Mouse (Mus musculus): ENCODE results near the gene Crygc. TPM values are rescaled to one million over a fixed set of nuclear protein-coding genes. Genes with fewer than 3 reads are reported as not detected.

Gene Crygc
- polyA plus RNA-seq, 1 experiment from 2014 or later = not detected

- 88% methylated on average over 8 of the region's 8 CpGs for WGBS
- no peak overlapping the region for H3K4me3 ChIP-seq (ENCODE audit: low read depth, low read length)
Measured at GRCm38 (mm10) chr1:65109196-65109595, 35.7 kb upstream of the Crygc start.

GRCm38 (mm10) chr1:65107654-65108279, 34.3 kb upstream of the Crygc start:
- 89% methylated on average over 10 of the region's 10 CpGs for WGBS
- H3K4me1 ChIP-seq (ENCODE audit: control insufficient read depth, insufficient read depth, low read length) = no peaks in the 10 kb centered on the region
- H3K9me3 ChIP-seq (replicated peaks; ENCODE audit: control insufficient read depth, low read length) = no peaks in the 10 kb centered on the region
- no peak overlapping the region for H3K27ac ChIP-seq (ENCODE audit: low read depth, low read length)
- no peak overlapping the region for H3K4me3 ChIP-seq (ENCODE audit: low read depth, low read length)
- H3K4me2 ChIP-seq (ENCODE audit: low read length) = no peak overlapping the region
- H3K27me3 ChIP-seq (replicated peaks; ENCODE audit: control insufficient read depth, insufficient read depth, low read length) = no peaks in the 10 kb centered on the region
- no peak overlapping the region for H3K9ac ChIP-seq (ENCODE audit: low read length)
- no peak for DNase-seq (ENCODE audit: low spot score)
- no peak for ATAC-seq
- H3K36me3 ChIP-seq (ENCODE audit: control insufficient read depth, insufficient read depth, low read length) = no peaks in the 10 kb centered on the region

More at GRCm38 (mm10) chr1:65109196-65109595, 35.7 kb upstream of the Crygc start:
- Histone ChIP-seq H3K9ac (ENCODE audit: low read length) (no peak overlapping the region), H3K4me1 (ENCODE audit: control insufficient read depth, insufficient read depth, low read length) (no peaks in the 10 kb centered on the region), H3K27me3 (replicated peaks; ENCODE audit: control insufficient read depth, insufficient read depth, low read length) (no peaks in the 10 kb centered on the region), H3K36me3 (ENCODE audit: control insufficient read depth, insufficient read depth, low read length) (no peaks in the 10 kb centered on the region), H3K27ac (ENCODE audit: low read depth, low read length) (no peak overlapping the region), H3K9me3 (replicated peaks; ENCODE audit: control insufficient read depth, low read length) (no peaks in the 10 kb centered on the region), H3K4me2 (ENCODE audit: low read length) (no peak overlapping the region)
- DNase-seq (ENCODE audit: low spot score) = no peak
- no peak for ATAC-seq

- no peaks in the 10 kb centered on the region for H3K9me3 ChIP-seq (replicated peaks; ENCODE audit: control insufficient read depth, low read length)
- H3K27me3 ChIP-seq (replicated peaks; ENCODE audit: control insufficient read depth, insufficient read depth, low read length) = no peaks in the 10 kb centered on the region
- DNase-seq (ENCODE audit: low spot score) (no peak), ATAC-seq (no peak)
- no peak within 1 kb of the TSS for H3K4me2 ChIP-seq (ENCODE audit: low read length)
- no peak within 1 kb of the TSS for H3K4me3 ChIP-seq (ENCODE audit: low read depth, low read length)
- H3K36me3 ChIP-seq (ENCODE audit: control insufficient read depth, insufficient read depth, low read length) = no peaks in the 10 kb centered on the region
- H3K4me1 ChIP-seq (ENCODE audit: control insufficient read depth, insufficient read depth, low read length) = no peaks in the 10 kb centered on the region
- whole genome bisulfite sequencing = 89% methylated on average over 11 of the region's 11 CpGs
- H3K9ac ChIP-seq (ENCODE audit: low read length) = no peak within 1 kb of the TSS
- no peak within 1 kb of the TSS for H3K27ac ChIP-seq (ENCODE audit: low read depth, low read length)
Measured at GRCm38 (mm10) chr1:65103273-65103672, 29.8 kb upstream of the Crygc start, which contains the start of gene Cryga. Gene Cryga (minus strand): TSS chr1:65103373.

GRCm38 (mm10) chr1:65096953-65097352, 23.5 kb upstream of the Crygc start:
- DNase-seq (ENCODE audit: low spot score) (no peak), ATAC-seq (no peak)
- no peak overlapping the region for H3K9ac ChIP-seq (ENCODE audit: low read length)
- H3K4me1 ChIP-seq (ENCODE audit: control insufficient read depth, insufficient read depth, low read length) = no peaks in the 10 kb centered on the region
- H3K4me3 ChIP-seq (ENCODE audit: low read depth, low read length) = no peak overlapping the region
- H3K27me3 ChIP-seq (replicated peaks; ENCODE audit: control insufficient read depth, insufficient read depth, low read length) = no peaks in the 10 kb centered on the region
- H3K4me2 ChIP-seq (ENCODE audit: low read length) = no peak overlapping the region
- no peaks in the 10 kb centered on the region for H3K36me3 ChIP-seq (ENCODE audit: control insufficient read depth, insufficient read depth, low read length)
- WGBS = 92% methylated on average over 3 of the region's 3 CpGs
- H3K27ac ChIP-seq (ENCODE audit: low read depth, low read length) = no peak overlapping the region
- no peaks in the 10 kb centered on the region for H3K9me3 ChIP-seq (replicated peaks; ENCODE audit: control insufficient read depth, low read length)

GRCm38 (mm10) chr1:65091566-65091965, 18.1 kb upstream of the Crygc start:
- Histone ChIP-seq H3K4me3 (ENCODE audit: low read depth, low read length) (no peak overlapping the region), H3K36me3 (ENCODE audit: control insufficient read depth, insufficient read depth, low read length) (no peaks in the 10 kb centered on the region), H3K27me3 (replicated peaks; ENCODE audit: control insufficient read depth, insufficient read depth, low read length) (no peaks in the 10 kb centered on the region), H3K9me3 (replicated peaks; ENCODE audit: control insufficient read depth, low read length) (no peaks in the 10 kb centered on the region), H3K4me2 (ENCODE audit: low read length) (no peak overlapping the region), H3K9ac (ENCODE audit: low read length) (no peak overlapping the region), H3K27ac (ENCODE audit: low read depth, low read length) (no peak overlapping the region), H3K4me1 (ENCODE audit: control insufficient read depth, insufficient read depth, low read length) (no peaks in the 10 kb centered on the region)
- no peak for DNase-seq (ENCODE audit: low spot score)
- ATAC-seq = no peak
- 94% methylated on average over 3 of the region's 3 CpGs for WGBS

- no peak overlapping the region for H3K27ac ChIP-seq (ENCODE audit: low read depth, low read length)
- H3K4me1 ChIP-seq (ENCODE audit: control insufficient read depth, insufficient read depth, low read length) = no peaks in the 10 kb centered on the region
- ATAC-seq = no peak
- 89% methylated on average over 2 of the region's 2 CpGs for WGBS
- no peak for DNase-seq (ENCODE audit: low spot score)
- no peaks in the 10 kb centered on the region for H3K27me3 ChIP-seq (replicated peaks; ENCODE audit: control insufficient read depth, insufficient read depth, low read length)
- H3K4me2 ChIP-seq (ENCODE audit: low read length) = no peak overlapping the region
- no peaks in the 10 kb centered on the region for H3K36me3 ChIP-seq (ENCODE audit: control insufficient read depth, insufficient read depth, low read length)
- H3K4me3 ChIP-seq (ENCODE audit: low read depth, low read length) = no peak overlapping the region
- H3K9me3 ChIP-seq (replicated peaks; ENCODE audit: control insufficient read depth, low read length) = no peaks in the 10 kb centered on the region
- no peak overlapping the region for H3K9ac ChIP-seq (ENCODE audit: low read length)
Measured at GRCm38 (mm10) chr1:65090370-65090769, 16.9 kb upstream of the Crygc start.

GRCm38 (mm10) chr1:65088567-65089356, 15.3 kb upstream of the Crygc start:
- WGBS = 82% methylated on average over 6 of the region's 6 CpGs
- no peak overlapping the region for H3K27ac ChIP-seq (ENCODE audit: low read depth, low read length)
- no peak overlapping the region for H3K9ac ChIP-seq (ENCODE audit: low read length)
- DNase-seq (ENCODE audit: low spot score) (no peak), ATAC-seq (no peak)
- no peak overlapping the region for H3K4me3 ChIP-seq (ENCODE audit: low read depth, low read length)
- H3K4me1 ChIP-seq (ENCODE audit: control insufficient read depth, insufficient read depth, low read length) = no peaks in the 10 kb centered on the region
- H3K9me3 ChIP-seq (replicated peaks; ENCODE audit: control insufficient read depth, low read length) = no peaks in the 10 kb centered on the region
- no peaks in the 10 kb centered on the region for H3K36me3 ChIP-seq (ENCODE audit: control insufficient read depth, insufficient read depth, low read length)
- H3K4me2 ChIP-seq (ENCODE audit: low read length) = no peak overlapping the region
- no peaks in the 10 kb centered on the region for H3K27me3 ChIP-seq (replicated peaks; ENCODE audit: control insufficient read depth, insufficient read depth, low read length)

- Histone ChIP-seq H3K27me3 (replicated peaks; ENCODE audit: control insufficient read depth, insufficient read depth, low read length) (no peaks in the 10 kb centered on the region), H3K4me3 (ENCODE audit: low read depth, low read length) (no peak within 1 kb of the TSS), H3K4me1 (ENCODE audit: control insufficient read depth, insufficient read depth, low read length) (no peaks in the 10 kb centered on the region), H3K9me3 (replicated peaks; ENCODE audit: control insufficient read depth, low read length) (no peaks in the 10 kb centered on the region), H3K4me2 (ENCODE audit: low read length) (0 out of 2 replicates have a peak within 1 kb of the TSS, but pooled peaks have one; percentile 14), H3K36me3 (ENCODE audit: control insufficient read depth, insufficient read depth, low read length) (no peaks in the 10 kb centered on the region), H3K9ac (ENCODE audit: low read length) (no peak within 1 kb of the TSS), H3K27ac (ENCODE audit: low read depth, low read length) (no peak within 1 kb of the TSS)
- 21% methylated on average over 7 of the region's 7 CpGs for WGBS
- DNase-seq (ENCODE audit: low spot score) (no peak), ATAC-seq (no peak)
Measured at GRCm38 (mm10) chr1:65082188-65082587, 8.7 kb upstream of the Crygc start, which contains the start of gene Crygb. Gene Crygb (minus strand): TSS chr1:65082288.

- H3K4me1 ChIP-seq (ENCODE audit: control insufficient read depth, insufficient read depth, low read length) = no peaks in the 10 kb centered on the region
- no peaks in the 10 kb centered on the region for H3K27me3 ChIP-seq (replicated peaks; ENCODE audit: control insufficient read depth, insufficient read depth, low read length)
- DNase-seq (ENCODE audit: low spot score) (peak; percentile 39), ATAC-seq (no peak)
- H3K4me2 ChIP-seq (ENCODE audit: low read length) = no peak overlapping the region
- H3K9me3 ChIP-seq (replicated peaks; ENCODE audit: control insufficient read depth, low read length) = no peaks in the 10 kb centered on the region
- 22% methylated on average over 5 of the region's 5 CpGs for WGBS
- H3K4me3 ChIP-seq (ENCODE audit: low read depth, low read length) = no peak overlapping the region
- H3K9ac ChIP-seq (ENCODE audit: low read length) = no peak overlapping the region
- no peak overlapping the region for H3K27ac ChIP-seq (ENCODE audit: low read depth, low read length)
- H3K36me3 ChIP-seq (ENCODE audit: control insufficient read depth, insufficient read depth, low read length) = no peaks in the 10 kb centered on the region
Measured at GRCm38 (mm10) chr1:65075607-65076006, 2.1 kb upstream of the Crygc start.
